Mouse (Mus musculus): ENCODE results near the gene Optc.

Gene Optc

DNA sequence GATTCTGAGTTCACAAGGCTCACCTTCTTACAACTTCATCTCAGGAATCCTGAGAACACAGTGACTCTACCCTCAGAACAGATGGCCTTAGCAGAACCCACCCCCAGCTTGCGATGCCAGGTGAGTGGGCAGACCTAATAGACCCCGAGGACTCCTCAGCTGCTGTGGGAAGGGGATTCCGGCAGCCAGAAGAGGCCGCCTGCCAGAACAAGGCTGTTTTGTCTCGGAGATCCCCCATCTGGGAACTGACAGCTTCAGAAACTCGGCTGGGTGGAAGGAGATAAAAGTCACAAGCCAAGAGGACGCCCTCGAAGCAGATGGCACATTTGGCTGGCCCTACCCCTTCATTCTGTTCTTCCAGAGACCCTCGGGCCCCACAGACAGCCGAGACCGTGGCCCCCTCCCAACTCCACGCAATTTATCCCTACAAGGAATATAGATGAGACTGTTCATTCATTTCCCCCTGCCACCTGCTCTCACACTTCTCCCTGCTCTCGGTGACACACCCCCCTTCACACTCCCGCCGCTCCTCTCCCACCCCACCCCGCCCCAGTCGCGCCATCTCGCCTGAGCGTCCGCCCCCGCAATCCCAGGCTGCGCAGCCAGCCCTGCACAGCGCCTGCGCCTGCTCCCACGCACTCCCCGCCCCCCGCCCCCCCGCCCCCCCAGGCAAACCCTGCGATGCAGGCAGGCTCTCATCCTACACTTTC, at the start of gene Optc:
Gene Optc, minus strand, starts transcription at position 51 of the 710 bp plus-strand sequence.
- no peak for DNase-seq (ENCODE audit: low read depth, low spot score)

DNA sequence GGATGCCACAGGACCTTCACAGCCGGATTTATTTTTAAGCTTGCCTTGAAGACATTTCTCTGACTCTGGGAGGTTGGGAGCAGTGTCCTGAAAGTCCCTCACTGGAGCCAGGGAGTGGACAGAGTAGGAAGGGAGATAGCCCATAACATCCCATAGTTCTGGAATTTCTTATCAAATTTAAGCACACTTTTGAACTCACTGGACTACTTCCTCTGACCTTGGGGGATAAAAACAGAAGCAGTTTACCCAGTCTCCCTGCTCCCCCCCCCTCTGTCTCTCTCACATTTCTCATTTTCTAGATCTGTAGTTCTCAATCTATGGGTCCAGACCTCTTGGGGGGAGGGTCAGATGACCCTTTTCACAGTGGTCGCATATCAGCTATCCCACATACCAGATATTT, 46.2 kb upstream of the Optc start:
- DNase-seq (ENCODE audit: low read depth, low spot score), result no peak

DNA sequence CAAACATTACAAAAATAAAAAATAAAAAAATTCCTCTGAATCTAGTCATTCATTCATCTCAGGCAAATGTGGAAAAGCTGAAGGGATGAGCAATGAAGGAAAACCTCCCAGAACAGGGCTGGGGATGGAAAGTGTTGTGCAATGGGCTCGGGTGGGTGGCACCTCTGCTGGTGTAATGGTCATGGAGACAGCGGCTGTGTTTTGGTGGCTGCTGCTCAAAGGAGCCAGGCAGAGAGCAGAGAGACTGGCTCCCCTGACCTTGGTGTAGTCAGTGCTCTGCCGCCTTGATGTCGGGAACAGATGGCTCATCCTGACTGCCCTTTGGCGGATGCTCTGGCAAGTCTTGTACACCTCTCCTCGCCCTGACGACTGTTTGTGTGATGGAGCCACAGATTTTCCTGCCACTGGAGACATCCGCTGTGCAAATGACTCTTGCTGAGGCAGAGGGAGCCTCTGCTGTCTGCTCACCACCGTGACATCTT, 45.5 kb upstream of the Optc start:
- no peak for DNase-seq (ENCODE audit: low read depth, low spot score)

DNA sequence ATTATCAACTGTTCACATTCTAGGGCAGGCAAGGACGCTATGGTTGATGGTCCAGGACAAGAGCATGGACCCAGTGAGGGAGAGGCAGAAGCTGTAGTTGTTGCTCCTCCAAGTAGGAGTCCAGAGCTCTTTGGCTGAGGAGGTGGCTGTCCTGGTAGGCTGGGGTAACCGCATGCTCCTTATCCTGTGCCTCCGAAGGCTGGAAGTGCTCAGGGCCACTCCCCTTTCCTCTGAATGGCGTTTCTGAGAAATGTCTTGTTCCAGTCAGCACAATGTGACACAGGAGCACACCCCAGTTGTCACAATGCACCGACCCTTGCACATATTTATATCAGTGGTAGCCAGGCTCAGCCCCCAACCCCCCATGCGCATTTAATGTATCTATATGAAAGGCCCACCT, 43.8 kb upstream of the Optc start:
- no peak for DNase-seq (ENCODE audit: low read depth, low spot score)

DNA sequence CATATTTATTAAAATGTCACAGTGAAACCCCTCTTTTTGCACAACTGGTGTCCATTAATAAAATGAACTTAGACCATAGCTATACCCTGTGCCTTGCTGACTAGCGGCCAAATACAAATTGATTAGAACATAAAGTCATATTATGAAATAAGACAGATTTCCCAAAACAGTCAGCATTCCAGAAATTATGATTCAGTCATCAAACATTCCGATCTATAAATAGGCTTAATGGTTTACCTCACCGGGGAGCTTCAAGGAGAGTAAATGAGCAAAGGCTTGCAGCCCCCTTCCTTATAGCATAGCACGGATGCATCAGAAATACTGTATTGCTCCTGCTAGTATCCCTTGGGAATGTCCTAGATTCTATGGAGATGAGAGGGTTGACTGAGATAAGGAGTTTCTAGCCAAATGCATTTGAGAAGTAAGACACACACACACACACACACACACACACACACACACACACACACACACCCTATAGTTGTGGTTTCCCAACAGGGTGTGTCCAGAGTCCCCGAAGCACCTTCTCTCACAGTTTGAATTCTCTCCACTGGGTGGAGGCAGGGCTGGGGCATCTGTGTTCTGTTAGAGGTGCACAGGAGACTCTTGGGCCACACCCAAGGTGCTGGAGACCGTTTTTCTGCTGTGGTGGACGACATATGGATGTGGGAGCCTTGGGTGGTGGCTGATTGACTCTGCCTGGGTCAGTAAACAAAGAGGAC, 42.4 kb upstream of the Optc start:
- no peak for DNase-seq (ENCODE audit: low read depth, low spot score)

DNA sequence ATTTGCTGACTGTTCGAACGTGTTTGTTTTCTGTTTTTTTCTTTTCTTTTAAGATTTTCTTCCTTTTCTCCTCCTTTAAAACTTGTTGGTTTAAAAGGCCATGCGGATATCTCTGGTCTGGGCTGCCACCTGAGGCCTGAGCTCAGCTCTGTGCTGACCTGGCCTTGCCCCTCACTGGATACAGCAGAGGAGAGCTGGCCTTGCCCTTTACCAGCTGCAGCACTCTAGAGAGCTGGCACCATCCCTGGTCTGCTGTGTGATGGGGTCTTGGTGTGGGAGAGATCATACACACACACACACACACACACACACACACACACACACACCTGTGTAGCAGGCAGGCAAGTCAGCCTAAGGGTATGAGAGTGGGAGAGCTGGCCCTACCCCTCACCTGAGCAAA, 37.3 kb upstream of the Optc start:
- no peak for DNase-seq (ENCODE audit: low read depth, low spot score)

DNA sequence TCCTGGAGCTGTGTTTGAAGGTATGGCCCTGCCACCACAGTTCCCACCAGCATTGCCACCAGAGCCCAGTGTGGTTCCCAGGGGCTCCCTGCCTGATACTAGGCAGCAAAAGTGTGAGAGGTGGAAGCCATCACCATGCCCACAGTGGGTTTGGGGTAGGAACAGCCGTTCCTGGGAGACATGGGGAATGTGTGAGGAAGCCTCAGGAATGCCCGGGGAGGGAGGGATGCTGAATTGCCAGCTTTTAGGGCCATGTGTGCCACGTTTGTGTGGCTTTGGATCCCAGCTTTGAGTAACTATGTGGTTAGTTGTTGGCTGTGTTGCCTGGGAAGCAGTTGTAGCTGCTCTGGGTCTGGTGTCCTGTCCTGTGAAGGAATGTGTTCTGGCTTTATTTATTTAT, 34.1 kb upstream of the Optc start:
- DNase-seq (ENCODE audit: low read depth, low spot score), result no peak

DNA sequence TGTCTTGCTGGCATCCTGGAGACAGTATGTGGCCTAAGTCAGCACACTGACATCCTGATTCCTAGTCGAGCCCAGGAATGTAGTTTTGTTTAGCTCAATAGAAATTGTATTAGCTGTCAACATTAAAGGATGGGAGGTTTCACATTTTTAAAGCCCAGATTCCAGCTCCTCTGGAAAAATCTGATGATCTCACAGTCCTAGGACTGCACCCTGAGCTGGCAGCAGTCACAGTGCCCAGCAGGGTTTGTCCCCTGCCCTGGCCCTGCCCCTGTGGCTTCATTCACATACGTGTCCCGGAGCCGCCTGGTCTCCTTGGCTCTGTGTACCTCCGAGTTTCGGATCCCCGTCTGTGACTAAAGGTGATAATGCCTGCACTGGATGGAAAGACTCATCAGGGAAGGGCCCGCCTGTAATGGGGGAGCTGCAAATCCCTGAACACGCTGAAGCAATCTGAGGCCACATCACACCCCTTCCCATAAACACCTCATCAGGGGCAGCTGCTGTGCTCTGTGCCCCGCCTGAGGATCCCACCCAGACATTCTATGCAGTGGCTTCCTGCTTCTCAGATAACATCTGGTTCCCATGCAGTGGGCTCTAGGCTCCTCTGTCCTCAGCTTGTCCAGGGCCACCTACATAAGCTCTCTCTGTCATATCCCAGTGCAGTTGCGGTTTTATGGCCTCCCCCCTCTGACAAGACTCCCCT, 33.5 kb upstream of the Optc start:
- no peak for DNase-seq (ENCODE audit: low read depth, low spot score)

DNA sequence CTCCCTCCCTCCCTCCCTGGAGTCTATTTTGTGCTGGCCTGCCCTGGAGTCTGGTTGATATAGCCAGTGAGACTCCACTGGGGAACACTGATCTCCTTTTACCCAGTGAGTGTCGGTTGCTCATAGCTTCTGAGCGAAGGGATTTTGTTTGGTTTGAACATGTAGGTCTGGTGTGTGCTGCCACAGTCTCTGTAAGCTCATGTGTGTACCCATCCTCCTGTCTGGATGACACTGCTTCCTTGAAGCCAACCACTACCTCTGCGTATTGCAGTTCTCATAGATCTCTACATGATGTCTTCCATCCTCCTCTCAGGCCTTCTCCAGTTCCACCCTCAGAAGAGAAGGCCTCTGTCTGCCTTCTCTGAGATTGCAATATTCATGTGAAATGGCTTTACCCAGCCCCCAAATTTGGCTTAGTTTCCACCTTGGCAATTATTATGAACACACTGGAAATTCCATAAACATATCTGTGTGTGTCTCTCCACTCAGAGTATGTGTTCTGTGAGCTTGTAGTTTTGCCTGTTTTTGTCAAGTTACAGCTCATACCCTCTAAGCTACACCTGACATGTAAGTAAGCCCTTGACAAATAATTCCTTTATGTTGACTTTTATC, 32.8 kb upstream of the Optc start:
- DNase-seq (ENCODE audit: low read depth, low spot score), result no peak

DNA sequence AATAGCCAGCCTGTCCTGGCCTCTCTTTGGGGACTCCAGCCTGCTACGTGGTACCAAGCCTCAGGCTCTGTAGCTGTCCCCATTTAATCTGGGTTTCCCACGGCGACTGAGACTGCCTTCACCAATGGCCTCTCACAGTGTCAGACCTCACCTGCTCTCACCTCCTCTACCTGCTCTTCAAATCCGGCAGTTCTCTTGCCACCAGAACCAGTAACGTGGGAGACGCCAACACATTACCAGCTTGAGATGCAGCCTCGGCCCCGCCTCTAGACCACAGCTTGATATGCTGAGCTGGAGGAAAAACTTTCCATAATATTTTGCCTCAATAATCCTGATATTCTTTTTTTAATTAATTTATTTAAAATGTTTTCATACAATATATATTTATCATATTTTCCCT, 31.9 kb upstream of the Optc start:
- DNase-seq (ENCODE audit: low read depth, low spot score), result no peak

DNA sequence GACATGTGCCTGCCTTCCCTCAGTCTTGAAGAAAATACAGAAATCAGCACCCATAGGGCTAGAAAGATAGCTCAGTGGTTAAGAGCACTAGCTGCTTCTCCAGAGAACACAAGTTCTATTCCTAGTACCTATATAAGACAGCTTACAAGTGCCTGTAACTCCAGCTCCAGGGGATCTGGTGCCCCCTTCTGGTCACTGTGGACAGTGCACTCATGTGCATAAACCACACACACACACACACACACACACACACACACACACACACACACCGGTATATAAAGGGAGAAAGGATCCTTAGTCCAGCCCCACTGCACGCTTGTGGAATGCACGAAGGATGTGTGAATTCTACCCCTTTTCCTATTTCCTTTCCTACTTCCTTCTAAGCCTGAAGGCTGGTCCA, 28.4 kb upstream of the Optc start:
- no peak for DNase-seq (ENCODE audit: low read depth, low spot score)

DNA sequence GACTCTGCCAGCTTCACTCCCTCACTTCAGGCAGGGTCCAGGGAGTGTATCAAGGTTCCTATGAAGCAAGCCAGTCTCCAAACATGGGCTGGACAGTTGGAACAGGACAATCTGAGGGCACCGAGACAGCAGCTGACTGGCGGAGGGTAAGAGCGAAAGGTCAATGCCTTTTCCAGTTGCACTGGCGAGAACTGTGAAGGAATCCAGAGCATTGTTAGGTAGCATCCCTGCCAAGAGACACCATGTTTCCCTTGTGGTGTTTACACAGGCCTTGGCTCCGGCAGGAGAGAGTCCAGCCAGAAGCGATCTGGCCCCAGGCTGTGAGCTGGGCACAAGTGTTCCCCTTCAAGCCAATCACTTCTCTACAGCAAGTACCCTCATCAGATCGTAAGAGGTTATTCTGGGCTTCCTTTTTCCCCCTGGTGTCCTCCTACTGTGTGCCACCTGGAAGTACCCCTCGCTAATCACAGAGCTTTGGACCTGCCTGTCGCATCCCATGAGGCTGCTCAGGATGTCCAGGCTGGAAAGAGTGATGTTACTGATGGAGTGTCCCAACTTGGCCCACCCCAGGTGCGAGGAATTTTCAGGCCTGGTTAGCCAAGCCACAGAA, 26.7 kb upstream of the Optc start:
- no peak for DNase-seq (ENCODE audit: low read depth, low spot score)

DNA sequence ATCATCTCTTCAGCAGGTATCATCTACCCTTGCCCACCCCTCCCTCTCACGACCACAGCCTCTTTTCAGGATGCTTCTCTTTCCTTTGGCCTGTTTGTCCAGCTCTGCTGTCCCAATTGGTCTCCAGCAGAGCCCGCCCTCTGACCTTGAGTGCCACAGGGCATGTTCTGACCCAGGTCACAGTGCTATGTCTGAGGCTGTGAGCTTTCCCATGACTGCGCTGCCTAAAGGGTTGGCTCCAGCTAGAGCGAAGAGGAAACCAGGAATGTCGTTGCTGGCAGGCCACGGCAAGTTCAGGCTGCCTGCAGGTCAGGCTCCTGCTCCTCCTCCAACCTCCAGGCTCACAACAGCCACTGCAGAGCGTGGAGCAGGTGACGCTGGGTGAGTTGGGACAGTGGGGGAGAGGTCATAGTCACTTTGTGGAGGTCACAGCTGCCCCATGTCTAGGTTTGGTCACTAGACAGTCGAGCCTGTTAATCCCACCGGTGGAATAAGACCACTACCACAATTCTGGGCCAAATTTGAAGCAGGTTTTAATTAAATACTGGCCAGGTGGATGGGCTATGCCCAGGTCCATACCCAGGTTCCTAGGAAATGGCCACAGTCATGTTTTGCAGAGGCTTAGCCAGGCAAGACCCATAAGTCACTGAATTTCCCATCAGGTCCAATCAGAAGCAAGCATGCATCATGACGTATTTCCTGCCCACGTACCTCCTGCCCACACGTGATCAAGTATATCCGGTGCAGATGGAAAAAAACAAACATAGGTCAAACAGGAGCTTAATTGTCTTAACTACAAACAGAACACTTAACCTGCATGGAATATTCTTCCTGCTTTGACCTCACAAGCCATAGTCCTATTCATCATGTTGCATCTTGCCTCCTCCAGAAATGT, 25.7 kb upstream of the Optc start:
- no peak for DNase-seq (ENCODE audit: low read depth, low spot score)

DNA sequence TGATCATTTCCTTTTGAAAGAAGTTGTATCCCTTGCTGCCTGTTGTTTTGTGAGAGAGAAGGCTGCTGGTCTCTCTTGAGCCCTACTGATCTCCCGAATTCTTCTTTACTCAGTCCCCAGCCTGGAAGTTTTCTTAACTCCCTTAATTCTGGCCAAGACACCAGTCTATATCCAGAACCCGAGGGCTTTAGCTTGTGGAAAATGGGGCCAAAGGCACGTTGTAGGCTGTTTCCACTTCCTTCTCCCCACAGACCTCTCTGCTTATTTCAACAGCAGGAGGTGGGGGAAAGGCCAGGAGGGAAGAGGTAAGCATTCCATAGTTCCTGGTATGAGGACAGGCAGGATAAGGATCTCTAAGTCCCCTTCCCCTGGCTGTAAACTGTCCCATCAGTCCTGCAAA, 22.2 kb upstream of the Optc start:
- DNase-seq (ENCODE audit: low read depth, low spot score), result no peak

DNA sequence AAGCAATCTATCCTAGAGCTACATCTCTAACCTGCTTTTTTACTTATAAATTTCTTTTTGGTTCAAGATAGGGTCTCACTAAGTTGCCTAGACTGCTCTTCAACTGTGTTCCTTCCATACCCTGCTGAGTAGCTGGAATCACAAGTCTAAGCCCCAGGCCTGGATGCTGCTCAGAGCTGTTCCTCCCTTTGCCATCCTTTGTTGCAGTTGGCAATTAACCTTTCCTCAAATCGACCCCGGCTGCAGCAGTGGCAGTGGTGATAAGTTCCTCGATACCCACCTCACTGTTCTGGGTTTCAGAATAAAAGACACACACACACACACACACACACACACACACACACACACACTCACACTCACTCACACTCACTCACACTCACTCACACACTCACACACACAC, 17.4 kb upstream of the Optc start:
- no peak for DNase-seq (ENCODE audit: low read depth, low spot score)

DNA sequence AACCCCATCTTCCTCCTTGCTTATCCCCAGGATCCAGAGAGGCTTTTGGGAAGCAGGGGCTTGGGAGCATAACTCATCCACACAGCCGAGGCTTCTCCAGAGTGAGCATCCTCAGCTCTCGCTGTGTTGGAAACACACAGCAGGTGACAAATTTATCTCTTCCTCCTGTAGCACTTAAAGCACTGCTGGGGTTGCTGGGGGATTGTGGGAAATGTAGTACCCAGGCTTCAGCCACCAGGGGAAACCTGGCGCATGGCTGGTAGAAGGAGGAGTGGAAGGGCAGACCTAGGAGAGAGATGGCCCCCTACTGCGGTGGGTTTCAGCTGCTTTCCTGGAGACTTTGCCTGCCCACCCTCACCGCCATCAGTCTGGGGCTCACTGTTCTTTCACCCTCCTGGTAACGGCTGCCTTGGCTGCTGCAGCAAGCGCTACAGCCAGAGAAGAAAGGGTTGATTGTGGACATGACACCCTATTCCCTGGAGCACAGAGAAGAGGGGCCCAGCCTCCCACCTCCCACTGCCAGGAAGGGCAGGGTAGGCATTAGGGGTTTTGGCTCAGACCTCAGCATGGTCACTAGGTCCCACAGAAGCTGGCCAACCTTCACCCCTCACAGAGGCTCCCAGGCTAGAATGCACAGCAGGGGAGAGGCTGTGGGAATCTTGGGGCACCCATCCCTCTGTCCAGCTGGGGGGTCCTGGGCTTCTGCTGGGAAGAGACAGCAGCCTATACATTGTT, 16.5 kb upstream of the Optc start:
- DNase-seq (ENCODE audit: low read depth, low spot score), result no peak

DNA sequence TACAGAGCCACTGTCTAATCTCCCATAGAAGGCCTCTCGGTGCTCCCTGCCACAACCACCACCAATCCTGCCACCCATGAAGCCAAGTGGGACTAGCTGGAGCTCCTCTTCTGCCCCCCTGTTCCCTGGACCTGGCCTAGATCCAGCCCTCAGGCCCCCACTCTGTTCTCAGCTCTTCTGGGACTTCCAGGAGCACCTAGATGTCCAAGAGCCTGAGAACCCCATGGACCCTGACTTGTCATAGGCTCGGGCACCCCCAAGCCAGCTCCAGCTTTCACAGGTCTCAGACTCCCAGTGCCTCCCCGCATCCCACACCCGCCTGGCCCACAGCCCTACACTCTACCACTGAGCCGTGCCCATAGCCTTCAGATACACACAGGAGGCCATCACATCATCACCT, 15.3 kb upstream of the Optc start:
- DNase-seq (ENCODE audit: low read depth, low spot score), result no peak

DNA sequence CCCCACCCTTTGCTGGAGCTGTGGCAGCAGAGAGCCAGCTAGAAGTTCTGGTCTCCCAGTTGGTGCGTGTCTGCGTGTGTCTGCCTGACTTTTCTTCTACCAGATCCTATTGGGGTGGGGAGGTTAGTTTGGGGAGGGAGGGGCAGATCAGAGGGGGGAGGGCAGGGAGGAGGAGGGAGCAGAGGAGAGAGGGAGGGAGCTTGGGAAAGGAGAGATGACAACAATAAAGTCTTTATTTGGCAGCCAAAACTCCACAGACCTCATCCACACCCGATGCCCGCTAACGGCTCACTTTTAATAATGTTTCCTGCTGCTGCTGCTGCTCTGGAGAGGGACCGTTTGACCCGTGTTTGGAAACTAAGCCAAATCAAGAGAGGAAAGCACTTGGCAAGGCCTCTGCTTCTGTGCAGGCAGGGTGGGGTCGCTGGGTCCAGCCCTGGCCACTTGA, 13.5 kb upstream of the Optc start, which contains the start of gene Prelp:
Gene Prelp, minus strand, starts transcription at position 111 of the 448 bp plus-strand sequence.
- no peak for DNase-seq (ENCODE audit: low read depth, low spot score)

DNA sequence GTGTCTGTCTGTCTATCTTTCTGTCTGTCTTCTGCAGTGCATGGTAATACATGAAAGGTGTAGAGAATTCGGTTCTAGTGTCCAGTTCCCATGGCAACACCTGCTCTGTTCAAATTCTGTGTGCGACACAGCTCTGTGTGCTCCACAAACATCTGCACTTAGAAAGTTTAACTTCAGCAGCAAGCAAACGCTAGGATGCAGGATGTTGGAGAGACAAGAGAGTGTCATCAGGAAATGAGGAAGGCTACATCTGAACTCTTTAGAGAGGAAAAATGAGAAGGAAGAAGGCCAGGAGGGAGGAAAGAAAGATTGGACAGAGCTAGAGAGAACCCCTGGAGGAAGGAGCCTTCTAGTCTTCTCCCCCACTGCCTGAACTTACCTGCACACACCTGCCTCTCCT, 13.1 kb upstream of the Optc start:
- DNase-seq (ENCODE audit: low read depth, low spot score), result no peak

DNA sequence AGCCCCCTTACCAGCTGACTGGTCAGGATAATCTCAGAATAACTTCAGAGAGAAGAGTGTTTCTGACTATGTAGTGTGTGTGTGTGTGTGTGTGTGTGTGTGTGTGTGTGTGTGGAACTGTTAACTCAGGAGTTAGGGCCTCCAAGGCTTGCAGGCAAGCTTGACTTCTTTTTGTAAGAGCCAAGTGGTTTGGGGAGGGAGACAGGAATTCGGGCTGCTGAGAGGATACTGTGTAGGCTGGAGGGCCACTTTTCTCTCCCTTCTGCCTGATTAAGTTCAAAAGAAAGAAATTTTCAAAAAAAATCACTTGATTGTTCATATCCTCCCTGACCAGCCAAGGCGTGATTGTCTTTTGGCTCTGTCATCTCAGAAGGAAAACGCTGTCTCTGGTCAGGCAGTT, 12.6 kb upstream of the Optc start:
- no peak for DNase-seq (ENCODE audit: low read depth, low spot score)

Data from retina, postnatal 7 days (tissue).